Mouse (Mus musculus): ENCODE measurements at regions not wholly inside any gene's neighbourhood (a gene's known extent, or its start where the extent isn't known, plus 50 kb on each side); places are given as distances from the start of the nearest gene placed in this dataset.

- TF ChIP-seq POLR2A (IDR thresholded peaks at IDR 0.05; ENCODE audit: borderline replicate concordance, extremely low read depth, insufficient read depth, insufficient read length, poor library complexity, severe bottlenecking): no peak
- TF ChIP-seq CTCF (IDR thresholded peaks at IDR 0.05; ENCODE audit: borderline replicate concordance, extremely low read depth, insufficient read depth, insufficient read length): no peak
- DNase-seq (ENCODE audit: low read depth): peak; percentile 83
Observed at GRCm38 (mm10) chr1:166947844-166948702, 53.1 kb upstream of the Fam78b start.
